Mouse (Mus musculus) hematopoietic stem cell, adult 5-6 weeks (primary cell): ENCODE data around the gene Nupr1l. TPM values are rescaled to one million over a fixed set of nuclear protein-coding genes. Genes with fewer than 3 reads are reported as not detected.
"Not testable (repeated sequence)": the region's sequence is repeated elsewhere in the genome, so short reads cannot be mapped to it uniquely, and the experiment has no call there.

Experiments used
- ATAC-seq, 2 experiments: fragments of 125-278 bp in 1 of 2; replicated peaks in 1 of 2; 2 replicates each; pipeline ENCODE4 v1.8.0; 2016 to 2017; ENCODE audit warnings: inconsistent platforms in 2 of 2, mild to moderate bottlenecking in 2 of 2, moderate number of reproducible peaks in 2 of 2, low read depth in 1 of 2, moderate TSS enrichment in 1 of 2; ENCODE audit not compliant: low FRiP score in 2 of 2, poor library complexity in 2 of 2, severe bottlenecking in 2 of 2, insufficient read depth in 1 of 2, low TSS enrichment in 1 of 2
- total RNA-seq: library from RNA; stranded (forward); fragments of 172-1452, 232-1000 nt; gene quantifications from 2 replicates; pipeline ENCODE4 v1.2.3, GENCODE M21; 2017

The Nupr1l gene
- total RNA-seq, 1 experiment from 2014 or later = 3.0 TPM

GRCm38 (mm10) chr5:129942073-129942939, 34.0 kb downstream of the Nupr1l start:
- ATAC-seq = not testable (repeated sequence)

GRCm38 (mm10) chr5:129943402-129943801, 35.1 kb downstream of the Nupr1l start:
- ATAC-seq = no peak

GRCm38 (mm10) chr5:129947528-129948033, 39.2 kb downstream of the Nupr1l start:
- peak in 1 of 2 experiments; percentile 23; a peak in 1 of 4 replicates for ATAC-seq

- no peak for ATAC-seq
Observed at GRCm38 (mm10) chr5:129952143-129952542, 43.8 kb downstream of the Nupr1l start.

GRCm38 (mm10) chr5:129954473-129955254, 46.3 kb downstream of the Nupr1l start:
- ATAC-seq = no peak

- ATAC-seq = peak; percentile 32 to 78; a peak in 3 of 4 replicates
Observed at GRCm38 (mm10) chr5:129955792-129956191, 47.5 kb downstream of the Nupr1l start.

GRCm38 (mm10) chr5:129963224-129963623, 54.9 kb downstream of the Nupr1l start:
- no peak; a peak in 1 of 4 replicates for ATAC-seq

Other genes starting within 250 kb of the Nupr1l start
- gene Zfp11, start 238.4 kb upstream of the Nupr1l start, total RNA-seq = 3.5 and 5.3 TPM in 2 replicates
- gene Sept14, start 200.0 kb upstream of the Nupr1l start, total RNA-seq = not detected in 2 replicates
- 91.5 and 92.3 TPM in 2 replicates for gene Mrps17, start 193.0 kb upstream of the Nupr1l start, total RNA-seq
- gene Nipsnap2, start 183.5 kb upstream of the Nupr1l start, total RNA-seq = 42.6 and 45.7 TPM in 2 replicates
- 10.5 and 22.3 TPM in 2 replicates for gene Psph, start 121.1 kb upstream of the Nupr1l start, total RNA-seq
- 21.5 and 29.5 TPM in 2 replicates for gene Sumf2, start 61.6 kb upstream of the Nupr1l start, total RNA-seq
- gene Chchd2, start 21.1 kb upstream of the Nupr1l start, total RNA-seq = 122 and 190 TPM in 2 replicates
- 7.6 and 12.1 TPM in 2 replicates for gene Zbed5, start 12.8 kb upstream of the Nupr1l start, total RNA-seq
- gene Phkg1, start 10.0 kb upstream of the Nupr1l start, total RNA-seq = 1.1 TPM in 1 of 2 replicates, not detected in the other
- gene Vkorc1l1, start 33.4 kb downstream of the Nupr1l start, total RNA-seq = 29.8 and 31.8 TPM in 2 replicates
- 37.8 and 43.7 TPM in 2 replicates for gene Gusb, start 94.5 kb downstream of the Nupr1l start, total RNA-seq
- gene Asl, start 120.7 kb downstream of the Nupr1l start, total RNA-seq = 27.1 and 29.8 TPM in 2 replicates
- gene Crcp, start 120.8 kb downstream of the Nupr1l start, total RNA-seq = 38.3 and 49.5 TPM in 2 replicates
- 6.9 and 7.3 TPM in 2 replicates for gene Tpst1, start 164.8 kb downstream of the Nupr1l start, total RNA-seq
- 3.3 and 6.4 TPM in 2 replicates for gene Kctd7, start 236.3 kb downstream of the Nupr1l start, total RNA-seq